10 mouse cellular contexts compared by ENCODE assay signal in genomic region chr9:84408260-84409203, GRCm38 (mm10).
A peak's percentile ranks its signal among the peaks of the same experiment; 100 is the strongest.
DNase-seq lines count a peak whose midpoint lies in the region; ATAC-seq lines count a peak whose summit lies in the region.
"Had no signal": no experiment of that assay in that cellular context is flagged by ENCODE, and none has a peak within 500 bp of the region (broad histone marks: within the 10 kb centered on the region; RNA-seq: fewer than 3 reads in every experiment).

No protein-coding gene starts in this region.

- no peak overlapping the region for H3K9ac ChIP-seq in heart, embryonic 13.5 days
- H3K9ac ChIP-seq in forebrain, embryonic 14.5 days (ENCODE audit: low read length): no peak overlapping the region
- no peak overlapping the region for H3K9ac ChIP-seq in midbrain, embryonic 16.5 days (ENCODE audit: low read depth, low read length)

- no peak for DNase-seq in heart, postnatal 36 days
- DNase-seq in cerebellum, adult 18-20 months: peak; percentile 55 to 61
- DNase-seq in forebrain, embryonic 14.5 days (ENCODE audit: low spot score): peak; percentile 34
- DNase-seq in spleen, adult 18-20 months: no peak
- no peak for DNase-seq in ovary, postnatal 10 days (ENCODE audit: low spot score)
- DNase-seq in thymus, postnatal 4 days: no peak
- DNase-seq: heart, postnatal 4 days had no signal

- no peaks in the 10 kb centered on the region for H3K27me3 ChIP-seq in heart, embryonic 13.5 days (replicated peaks)
- no peaks in the 10 kb centered on the region for H3K27me3 ChIP-seq in forebrain, embryonic 14.5 days (replicated peaks; ENCODE audit: control insufficient read depth, insufficient read depth, low read length)
- H3K27me3 ChIP-seq in midbrain, embryonic 16.5 days (ENCODE audit: control insufficient read depth, insufficient read depth, low read depth, low read length): no peaks in the 10 kb centered on the region

- H3K36me3 ChIP-seq in heart, embryonic 13.5 days: no peaks in the 10 kb centered on the region
- no peaks in the 10 kb centered on the region for H3K36me3 ChIP-seq in forebrain, embryonic 14.5 days (ENCODE audit: control insufficient read depth, insufficient read depth, low read length)
- H3K36me3 ChIP-seq in midbrain, embryonic 16.5 days (ENCODE audit: control insufficient read depth, insufficient read depth, low read length): no peaks in the 10 kb centered on the region

- H3K27ac ChIP-seq in heart, embryonic 13.5 days (replicated peaks): 0 out of 2 replicates have a peak overlapping the region, but pooled peaks have one; percentile 28
- no peak overlapping the region for H3K27ac ChIP-seq in forebrain, embryonic 14.5 days (ENCODE audit: low read depth, low read length)
- no peak overlapping the region for H3K27ac ChIP-seq in midbrain, embryonic 16.5 days (ENCODE audit: low read length)
- H3K27ac ChIP-seq: stomach, postnatal 0 days had no signal

- H3K4me1 ChIP-seq in heart, embryonic 13.5 days: peaks cover 12% of the 10 kb centered on the region
- H3K4me1 ChIP-seq in forebrain, embryonic 14.5 days (ENCODE audit: control insufficient read depth, insufficient read depth, low read length): no peaks in the 10 kb centered on the region
- H3K4me1 ChIP-seq in midbrain, embryonic 16.5 days (ENCODE audit: control insufficient read depth, insufficient read depth, low read length): no peaks in the 10 kb centered on the region

- peak overlapping the region; percentile 38 for H3K4me2 ChIP-seq in heart, embryonic 13.5 days
- no peak overlapping the region for H3K4me2 ChIP-seq in forebrain, embryonic 14.5 days (ENCODE audit: low read length)
- no peak overlapping the region for H3K4me2 ChIP-seq in midbrain, embryonic 16.5 days (ENCODE audit: low read length)

- H3K4me3 ChIP-seq in heart, embryonic 13.5 days: no peak overlapping the region
- H3K4me3 ChIP-seq in forebrain, embryonic 14.5 days (ENCODE audit: low read depth, low read length): no peak overlapping the region
- H3K4me3 ChIP-seq in midbrain, embryonic 16.5 days (ENCODE audit: low read depth, low read length): no peak overlapping the region

- no peak for ATAC-seq in heart, embryonic 13.5 days (ENCODE audit: extremely low read depth, insufficient number of reproducible peaks, low FRiP score, low TSS enrichment)
- ATAC-seq in forebrain, embryonic 14.5 days: peak; percentile 71; the same call in 1 of the 2 replicates
- ATAC-seq in midbrain, embryonic 16.5 days: 0 out of 2 replicates have a peak, but pooled peaks have one; percentile 56

- WGBS in heart, embryonic 13.5 days: 33% methylated on average over 10 of the region's 10 CpGs
- 63% methylated on average over 10 of the region's 10 CpGs for WGBS in forebrain, embryonic 14.5 days
- 57% methylated on average over 10 of the region's 10 CpGs for WGBS in midbrain, embryonic 16.5 days

- intact Hi-C loops in heart, postnatal 36 days (cut with DNase I): no loop called here

- no peaks in the 10 kb centered on the region for H3K9me3 ChIP-seq in heart, embryonic 13.5 days
- H3K9me3 ChIP-seq in forebrain, embryonic 14.5 days (replicated peaks; ENCODE audit: control insufficient read depth, low read length): no peaks in the 10 kb centered on the region
- no peaks in the 10 kb centered on the region for H3K9me3 ChIP-seq in midbrain, embryonic 16.5 days (replicated peaks; ENCODE audit: control insufficient read depth, low read length, poor library complexity, severe bottlenecking)

Comparison
In these comparisons a context has a peak if more than half of its experiments do, and no peak if none do; other contexts are left out.
1. DNase-seq: peak in cerebellum, adult 18-20 months (2 of 2) and forebrain, embryonic 14.5 days (single experiment); none in heart, postnatal 36 days (0 of 2), spleen, adult 18-20 months (0 of 2), ovary, postnatal 10 days (single experiment) and thymus, postnatal 4 days (single experiment).